Mouse (Mus musculus) stomach, adult 2 months (tissue): ENCODE results near the gene Slc46a1. TPM values are rescaled to one million over a fixed set of nuclear protein-coding genes. Genes with fewer than 3 reads are reported as not detected.

Experiments used
- polyA plus RNA-seq: library from polyadenylated mRNA; depleted of rRNA; stranded (reverse); fragments of >200 nt; gene quantifications from 2 replicates; pipeline ENCODE4 v1.2.3, GENCODE M21; 2012; rRNA removed

Gene Slc46a1
- 11.8 and 16.8 TPM in 2 replicates for polyA plus RNA-seq

GRCm38 (mm10) chr11:78465568-78466180 lies at the start of gene Slc46a1:
Slc46a1 (plus strand) TSS chr11:78465697.

GRCm38 (mm10) chr11:78422055-78422819 lies 43.3 kb upstream of the Slc46a1 start, which contains the start of gene Slc13a2:
Slc13a2 (minus strand) TSS chr11:78422217.

DNA sequence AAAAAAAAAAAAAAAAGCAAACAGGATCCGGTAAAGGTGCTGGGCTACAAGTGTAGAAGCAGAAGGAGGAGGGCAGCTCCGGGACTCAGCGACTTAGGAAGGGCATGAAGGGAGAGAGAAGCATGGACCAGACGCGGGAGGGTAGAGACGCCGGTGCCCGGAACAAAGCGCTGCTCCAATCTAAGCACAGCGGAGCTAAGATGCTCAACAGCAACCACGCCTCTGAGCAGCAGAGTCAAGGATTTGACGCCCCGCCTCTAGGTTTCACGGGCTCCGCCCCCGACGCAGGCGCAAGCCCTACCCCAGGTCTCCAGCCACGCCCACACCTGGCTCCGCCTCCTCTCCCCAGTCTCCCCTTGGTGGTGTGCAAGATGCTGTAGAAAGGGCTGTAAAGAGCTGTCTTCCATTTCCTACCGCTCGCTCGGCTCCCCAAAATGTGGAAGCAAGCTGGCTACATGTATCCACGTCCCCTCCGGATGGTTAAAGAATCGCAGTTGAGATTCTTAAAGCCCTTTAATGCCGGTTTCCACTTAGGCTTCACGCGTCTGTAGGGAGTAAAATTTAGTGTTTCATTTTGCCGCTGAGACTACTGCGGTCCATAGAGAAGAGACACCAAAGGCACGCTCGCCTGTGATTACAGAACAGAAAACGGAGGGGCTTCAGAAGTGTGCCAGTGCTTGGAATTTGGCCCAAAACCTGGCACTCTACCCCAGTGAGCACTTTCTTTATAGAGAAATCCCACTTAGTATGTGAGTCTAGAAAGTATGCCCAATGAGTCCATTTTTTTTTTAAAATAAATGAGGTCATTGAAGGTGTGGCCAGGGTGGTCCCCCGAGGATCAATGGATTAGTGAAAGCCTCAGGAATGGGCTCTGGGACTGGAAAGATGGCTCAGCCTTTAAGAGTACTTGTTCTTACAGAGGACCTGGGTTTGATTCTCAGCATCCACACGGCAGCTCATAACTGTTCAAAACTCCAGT lies 32.3 kb downstream of the Slc46a1 start, which contains the start of gene Sarm1:
TSS of gene Sarm1 (minus strand) at position 211 of the 979 bp plus-strand sequence.

DNA sequence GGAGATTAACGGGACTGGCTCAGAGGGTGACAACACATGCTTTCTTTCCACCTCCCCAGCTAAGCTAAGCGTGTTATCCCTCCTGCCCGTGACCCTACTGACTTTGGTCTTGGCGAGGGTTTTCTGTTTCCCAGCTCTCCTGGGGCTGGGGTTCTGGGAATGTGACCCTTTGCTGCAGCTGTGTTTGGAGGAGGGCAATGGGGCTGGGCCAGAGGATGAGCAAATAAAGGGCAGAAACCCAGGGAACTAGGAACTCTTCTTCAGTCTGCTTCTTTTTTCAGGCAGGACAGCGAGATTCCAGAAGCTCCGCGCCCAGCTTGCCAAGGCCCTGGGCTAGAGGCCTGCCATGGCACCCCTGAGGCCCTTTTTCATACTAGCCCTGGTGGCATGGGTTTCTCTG lies 33.5 kb downstream of the Slc46a1 start, which contains the start of gene Vtn:
TSS of gene Vtn (plus strand) at position 88 of the 400 bp plus-strand sequence.

DNA sequence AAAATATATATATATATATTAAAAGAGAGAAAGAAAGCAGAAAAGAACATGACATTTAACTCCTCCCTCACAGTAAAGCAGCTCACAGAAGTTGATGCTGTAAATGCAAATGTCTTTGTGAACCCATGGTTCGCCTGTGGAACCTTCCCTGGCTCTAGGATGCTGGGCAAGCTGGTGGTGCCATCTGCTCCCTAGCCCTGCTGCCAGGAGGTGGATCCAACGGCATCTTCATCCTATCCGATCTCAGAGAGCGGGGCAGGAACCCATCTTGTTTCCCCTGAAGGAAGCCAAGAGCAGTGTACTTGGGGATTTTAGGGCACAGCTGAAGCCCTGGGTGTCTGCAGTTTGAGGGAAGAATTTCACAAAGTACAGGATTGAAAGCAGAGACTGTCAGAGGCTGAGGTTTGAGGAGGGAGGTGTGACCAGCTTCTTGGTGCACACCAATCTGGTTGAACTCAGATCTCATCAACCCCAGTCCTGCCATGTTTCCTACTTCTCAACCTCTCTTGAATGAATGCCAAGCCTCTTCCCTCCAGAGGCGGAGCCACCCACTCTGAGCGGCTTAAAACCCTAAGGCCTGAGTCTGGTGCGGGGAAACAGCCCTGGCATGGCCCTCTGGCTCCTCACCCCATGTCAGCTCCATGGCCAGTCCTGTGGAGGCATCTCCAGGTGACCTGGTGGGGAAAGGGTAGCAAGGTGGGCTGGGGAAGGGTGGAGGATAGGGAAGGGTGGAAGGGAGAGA lies 37.6 kb downstream of the Slc46a1 start, which contains the start of gene Sebox:
TSS of gene Sebox (plus strand) at position 539 of the 742 bp plus-strand sequence.

DNA sequence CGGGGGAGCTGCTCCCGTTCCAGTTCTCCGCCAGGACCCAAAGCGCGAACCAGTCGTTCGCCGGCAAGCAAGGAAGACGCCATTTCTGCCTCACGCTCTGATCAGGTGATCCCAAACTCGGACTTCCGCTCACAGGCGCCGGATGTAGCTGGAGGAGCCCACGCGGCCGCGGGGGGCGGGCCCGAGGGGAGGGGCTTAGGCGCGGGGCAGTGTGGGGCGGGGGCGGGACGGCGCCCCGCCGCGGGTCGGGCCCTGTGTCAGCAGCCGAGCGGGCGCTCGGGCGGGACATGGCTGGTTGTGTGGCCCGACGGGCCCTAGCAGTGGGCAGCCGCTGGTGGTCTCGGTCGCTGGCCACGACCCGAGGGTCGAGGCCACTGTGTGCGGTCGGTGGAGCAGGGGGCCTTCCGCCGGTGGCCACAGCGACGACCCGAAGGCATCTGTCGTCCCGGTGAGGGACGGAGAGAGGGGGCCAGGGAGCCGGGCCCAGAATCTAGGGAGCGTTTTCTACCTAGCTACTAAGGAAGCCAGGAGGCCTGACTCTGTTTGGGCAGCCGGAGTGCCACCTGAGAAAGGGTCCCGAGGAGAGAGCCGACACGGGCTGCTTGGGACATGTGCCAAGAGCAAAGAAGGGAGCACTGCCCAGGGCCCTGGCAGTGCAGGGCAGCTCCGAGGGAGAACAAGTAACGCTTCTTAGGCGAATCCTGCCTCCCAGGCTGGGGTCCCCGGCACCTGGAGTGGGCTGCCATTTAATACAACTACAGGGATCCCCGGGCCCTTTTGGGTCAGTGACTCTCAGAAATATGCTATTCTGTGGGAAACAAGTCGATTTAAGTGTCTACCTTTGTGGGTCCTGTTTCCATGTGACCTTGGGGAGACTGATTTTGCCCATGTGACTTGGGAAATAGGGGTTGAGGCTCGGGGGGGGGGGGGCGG lies 46.8 kb downstream of the Slc46a1 start, which contains the start of the genes Tmem199 and Poldip2:
TSS of gene Tmem199 (minus strand) at position 148 of the 933 bp plus-strand sequence.
TSS of gene Poldip2 (plus strand) at position 169 of the 933 bp plus-strand sequence.

Other genes starting within 250 kb of the Slc46a1 start
- gene Sdf2, start 220.0 kb upstream of the Slc46a1 start, polyA plus RNA-seq = 49.4 and 60.2 TPM in 2 replicates
- 14.7 and 15.7 TPM in 2 replicates for gene Supt6, start 219.7 kb upstream of the Slc46a1 start, polyA plus RNA-seq
- 46.4 and 52.0 TPM in 2 replicates for gene 2610507B11Rik, start 203.9 kb upstream of the Slc46a1 start, polyA plus RNA-seq
- gene BC030499, start 174.9 kb upstream of the Slc46a1 start, polyA plus RNA-seq = 0.06 TPM in 2 replicates
- 2.4 and 4.1 TPM in 2 replicates for gene Spag5, start 164.2 kb upstream of the Slc46a1 start, polyA plus RNA-seq
- 5.7 and 6.7 TPM in 2 replicates for gene Aldoc, start 142.7 kb upstream of the Slc46a1 start, polyA plus RNA-seq
- 35.8 and 40.6 TPM in 2 replicates for gene Pigs, start 137.3 kb upstream of the Slc46a1 start, polyA plus RNA-seq
- gene Unc119, start 122.2 kb upstream of the Slc46a1 start, polyA plus RNA-seq = 13.9 and 17.0 TPM in 2 replicates
- 1.5 and 1.9 TPM in 2 replicates for gene Foxn1, start 79.1 kb upstream of the Slc46a1 start, polyA plus RNA-seq
- gene Slc13a2, start 43.5 kb upstream of the Slc46a1 start, polyA plus RNA-seq = 0.03 TPM in 2 replicates
- 0.52 and 0.53 TPM in 2 replicates for gene Sarm1, start 32.1 kb downstream of the Slc46a1 start, polyA plus RNA-seq
- gene Vtn, start 33.4 kb downstream of the Slc46a1 start, polyA plus RNA-seq = 8.3 and 11.7 TPM in 2 replicates
- gene Sebox, start 37.8 kb downstream of the Slc46a1 start, polyA plus RNA-seq = 0.12 TPM in 1 of 2 replicates, not detected in the other
- 2.5 and 3.6 TPM in 2 replicates for gene Tmem199, start 46.5 kb downstream of the Slc46a1 start, polyA plus RNA-seq
- gene Poldip2, start 46.5 kb downstream of the Slc46a1 start, polyA plus RNA-seq = 20.2 and 26.0 TPM in 2 replicates
- 13.3 and 15.2 TPM in 2 replicates for gene Tnfaip1, start 70.6 kb downstream of the Slc46a1 start, polyA plus RNA-seq
- gene Ift20, start 70.7 kb downstream of the Slc46a1 start, polyA plus RNA-seq = 53.2 and 57.5 TPM in 2 replicates
- 21.2 and 26.4 TPM in 2 replicates for gene Tmem97, start 85.1 kb downstream of the Slc46a1 start, polyA plus RNA-seq
- gene Nlk, start 231.7 kb downstream of the Slc46a1 start, polyA plus RNA-seq = 6.6 and 7.6 TPM in 2 replicates